Mouse (Mus musculus): Measurements from ENCODE around the gene Ercc1. TPM values are rescaled to one million over a fixed set of nuclear protein-coding genes. Genes with fewer than 3 reads are reported as not detected.

Gene Ercc1
- polyA plus RNA-seq, 1 experiment from 2014 or later, result 51.0 TPM

- DNase-seq (ENCODE audit: low spot score), result peak; percentile 5
- Histone ChIP-seq H3K9ac (replicated peaks; ENCODE audit: low read depth) (no peak overlapping the region), H3K27ac (ENCODE audit: low read length) (no peak overlapping the region), H3K36me3 (ENCODE audit: insufficient read depth, low read length) (no peaks in the 10 kb centered on the region), H3K9me3 (ENCODE audit: low read length) (no peaks in the 10 kb centered on the region), H3K4me3 (ENCODE audit: low read depth, low read length) (peak overlapping the region; percentile 31), H3K27me3 (replicated peaks; ENCODE audit: insufficient read depth, low read length) (peaks cover 52% of the 10 kb centered on the region), H3K4me2 (replicated peaks; ENCODE audit: low read depth, low read length) (peak overlapping the region; percentile 56), H3K4me1 (ENCODE audit: insufficient read depth, low read depth, low read length) (peaks cover 10% of the 10 kb centered on the region; the same call in 1 of the 2 replicates)
- ATAC-seq, result no peak
- TF ChIP-seq EP300 (IDR thresholded peaks at IDR 0.05) (no peak), CTCF (IDR thresholded peaks at IDR 0.05) (no peak)
- 3% methylated on average over 38 of the region's 48 CpGs for WGBS
These were observed 39.8 kb upstream of the Ercc1 start for GRCm38 (mm10) chr7:19304501-19305412.

- H3K9me3 ChIP-seq (ENCODE audit: low read length), result no peaks in the 10 kb centered on the region
- ATAC-seq (no peak), DNase-seq (ENCODE audit: low spot score) (no peak)
- H3K4me2 ChIP-seq (replicated peaks; ENCODE audit: low read depth, low read length), result no peak overlapping the region
- no peaks in the 10 kb centered on the region for H3K36me3 ChIP-seq (ENCODE audit: insufficient read depth, low read length)
- H3K4me3 ChIP-seq (ENCODE audit: low read depth, low read length), result 0 out of 2 replicates have a peak overlapping the region, but pooled peaks have one; percentile 31
- peaks cover 52% of the 10 kb centered on the region for H3K27me3 ChIP-seq (replicated peaks; ENCODE audit: insufficient read depth, low read length)
- H3K4me1 ChIP-seq (ENCODE audit: insufficient read depth, low read depth, low read length), result peaks cover 11% of the 10 kb centered on the region
- TF ChIP-seq CTCF (IDR thresholded peaks at IDR 0.05), result no peak
- TF ChIP-seq EP300 (IDR thresholded peaks at IDR 0.05), result no peak
- H3K9ac ChIP-seq (replicated peaks; ENCODE audit: low read depth), result no peak overlapping the region
- H3K27ac ChIP-seq (ENCODE audit: low read length), result no peak overlapping the region
- WGBS, result 3% methylated on average over 6 of the region's 6 CpGs
These were observed 39.2 kb upstream of the Ercc1 start for GRCm38 (mm10) chr7:19305413-19305735.

DNA sequence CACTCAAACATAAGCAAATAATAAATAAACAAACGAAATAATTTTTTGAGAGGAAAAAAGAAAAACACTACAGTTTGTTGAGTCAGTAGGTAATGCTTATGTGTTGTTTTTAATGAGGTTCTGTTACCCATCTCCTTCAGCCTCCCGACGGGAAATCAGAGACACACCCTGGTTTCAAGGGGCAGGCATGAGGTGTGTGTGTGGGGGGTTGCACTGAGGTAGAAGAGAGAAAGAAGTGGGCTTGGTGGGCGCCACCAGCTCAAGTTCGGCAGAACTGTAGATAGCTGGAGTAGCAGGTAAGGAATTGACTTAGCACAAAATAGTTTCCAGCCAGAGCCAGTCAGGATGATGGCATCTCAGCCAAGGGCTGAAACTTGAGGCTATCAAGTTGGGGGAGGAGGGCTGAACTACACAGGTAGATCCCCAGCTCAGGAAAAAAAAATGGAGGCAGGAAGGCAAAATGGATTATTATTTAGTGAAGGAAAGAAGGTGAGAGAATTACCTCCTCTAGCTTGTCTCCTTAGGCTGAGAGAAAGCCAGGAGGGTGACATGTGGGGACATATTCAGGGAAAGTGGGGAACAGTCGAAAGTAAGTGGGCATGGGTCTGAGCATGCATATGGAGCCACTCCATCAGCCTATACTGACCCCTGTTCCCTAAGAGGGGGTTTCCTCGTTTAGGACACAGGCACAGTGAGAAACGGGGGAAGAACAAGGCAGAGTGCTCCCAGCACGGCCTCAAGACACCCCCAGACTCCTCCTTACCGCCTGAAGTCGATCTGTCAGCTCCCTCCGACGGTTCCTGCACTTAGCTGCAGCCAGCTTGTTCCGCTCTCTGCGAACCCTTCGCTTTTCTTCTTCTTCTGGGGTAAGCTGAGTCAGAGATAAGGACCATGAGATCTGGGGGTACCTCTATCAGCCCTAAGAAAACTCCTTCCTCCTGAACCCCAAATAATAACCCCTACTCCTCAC lies 38.5 kb upstream of the Ercc1 start:
- no peaks in the 10 kb centered on the region for H3K9me3 ChIP-seq (ENCODE audit: low read length)
- peaks cover 52% of the 10 kb centered on the region for H3K27me3 ChIP-seq (replicated peaks; ENCODE audit: insufficient read depth, low read length)
- no peak overlapping the region for H3K9ac ChIP-seq (replicated peaks; ENCODE audit: low read depth)
- DNase-seq (ENCODE audit: low spot score) (no peak), ATAC-seq (no peak)
- H3K4me2 ChIP-seq (replicated peaks; ENCODE audit: low read depth, low read length), result no peak overlapping the region
- H3K36me3 ChIP-seq (ENCODE audit: insufficient read depth, low read length), result no peaks in the 10 kb centered on the region
- H3K4me1 ChIP-seq (ENCODE audit: insufficient read depth, low read depth, low read length), result peaks cover 14% of the 10 kb centered on the region
- H3K27ac ChIP-seq (ENCODE audit: low read length), result no peak overlapping the region
- TF ChIP-seq CTCF (IDR thresholded peaks at IDR 0.05) (no peak), EP300 (IDR thresholded peaks at IDR 0.05) (no peak)
- H3K4me3 ChIP-seq (ENCODE audit: low read depth, low read length), result no peak overlapping the region
- 45% methylated on average over 16 of the region's 16 CpGs for WGBS

DNA sequence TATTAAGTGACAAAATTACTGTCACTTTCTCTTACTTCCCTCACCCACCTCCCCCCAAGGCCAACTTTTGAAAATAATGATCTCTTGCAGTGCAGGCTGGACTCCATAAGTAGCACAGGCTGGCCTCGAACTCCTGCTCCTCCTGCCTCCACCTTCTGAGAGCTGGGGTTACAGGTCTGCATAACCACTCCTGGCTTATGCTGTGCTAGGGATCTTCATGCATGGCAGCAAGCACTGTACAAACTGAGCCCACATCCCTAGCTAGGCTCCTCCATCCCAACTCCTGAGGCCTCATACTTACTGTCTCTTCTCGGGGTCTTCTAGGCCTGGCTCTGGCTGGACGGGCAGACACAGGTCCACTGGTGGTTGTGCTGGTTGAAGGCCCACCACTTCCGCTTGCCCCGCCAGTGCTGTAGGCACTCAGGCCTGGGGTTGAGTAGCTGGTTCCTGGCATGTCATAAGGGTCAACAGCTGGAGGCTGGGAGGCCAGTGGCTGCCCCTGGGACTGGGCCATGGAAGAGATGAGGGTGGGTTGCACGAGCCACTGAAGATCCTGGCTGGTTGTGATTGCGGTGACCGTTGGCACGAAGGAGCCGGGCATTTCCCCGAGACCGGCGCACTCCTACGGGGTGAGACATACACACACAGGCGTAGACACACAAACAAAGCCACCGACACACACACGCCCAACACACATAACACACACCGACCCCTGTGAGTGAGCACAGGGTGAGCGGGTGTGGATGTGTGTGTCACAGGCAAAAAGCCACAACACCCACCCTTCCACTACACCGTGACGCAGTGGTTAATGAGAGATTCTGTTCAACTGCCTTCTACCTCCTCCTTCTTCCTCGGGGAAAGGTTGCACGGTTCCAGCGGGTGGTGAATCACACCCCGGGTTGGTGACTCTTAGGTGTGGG lies 37.5 kb upstream of the Ercc1 start:
- Histone ChIP-seq H3K4me2 (replicated peaks; ENCODE audit: low read depth, low read length) (peak overlapping the region; percentile 99; the same call in 1 of the 2 replicates), H3K36me3 (ENCODE audit: insufficient read depth, low read length) (no peaks in the 10 kb centered on the region), H3K27me3 (replicated peaks; ENCODE audit: insufficient read depth, low read length) (peaks cover 51% of the 10 kb centered on the region), H3K4me3 (ENCODE audit: low read depth, low read length) (peak overlapping the region; percentile 60), H3K9me3 (ENCODE audit: low read length) (no peaks in the 10 kb centered on the region), H3K27ac (ENCODE audit: low read length) (no peak overlapping the region), H3K9ac (replicated peaks; ENCODE audit: low read depth) (no peak overlapping the region), H3K4me1 (ENCODE audit: insufficient read depth, low read depth, low read length) (peaks cover 14% of the 10 kb centered on the region)
- 65% methylated on average over 25 of the region's 25 CpGs for WGBS
- no peak for DNase-seq (ENCODE audit: low spot score)
- TF ChIP-seq EP300 (IDR thresholded peaks at IDR 0.05), result no peak
- TF ChIP-seq CTCF (IDR thresholded peaks at IDR 0.05), result no peak
- no peak for ATAC-seq

DNA sequence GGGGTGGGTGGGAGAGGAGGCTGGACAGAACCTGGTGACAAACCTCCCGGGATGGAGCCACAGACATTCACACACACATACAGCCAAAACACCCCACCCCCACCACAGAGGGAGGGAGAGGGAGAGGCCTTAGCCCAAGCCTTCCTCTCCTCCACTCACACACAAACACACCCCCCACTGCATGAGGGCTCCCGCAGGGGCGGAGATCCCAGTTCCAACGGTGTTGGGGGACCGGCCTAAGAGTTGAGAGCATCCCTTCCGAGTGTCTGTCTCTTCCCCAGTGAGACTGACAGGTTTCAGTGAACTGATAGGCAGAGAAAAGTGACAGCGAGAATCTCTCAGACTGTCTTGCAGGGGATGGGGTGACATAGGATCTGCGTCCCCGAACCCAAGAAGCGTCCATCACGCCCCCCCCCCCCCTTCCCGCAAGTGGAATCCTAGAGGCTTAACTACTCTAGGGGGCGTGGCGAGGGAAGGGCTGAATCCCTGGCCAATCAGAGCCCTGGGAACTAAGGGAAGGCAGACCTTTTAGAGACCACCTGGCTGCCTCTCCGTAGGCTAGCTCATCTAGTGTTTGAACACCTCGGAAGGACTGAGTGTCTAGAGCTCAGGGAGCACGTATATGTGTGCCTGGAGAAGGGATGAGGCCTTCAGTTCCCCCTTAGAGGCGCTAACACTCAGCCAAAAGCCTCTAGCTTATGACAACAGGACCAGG lies 36.7 kb upstream of the Ercc1 start:
- TF ChIP-seq CTCF (IDR thresholded peaks at IDR 0.05) (peak; percentile 2; the same call in 1 of the 2 replicates), EP300 (IDR thresholded peaks at IDR 0.05) (no peak)
- Histone ChIP-seq H3K4me2 (replicated peaks; ENCODE audit: low read depth, low read length) (peak overlapping the region; percentile 99), H3K36me3 (ENCODE audit: insufficient read depth, low read length) (no peaks in the 10 kb centered on the region), H3K27me3 (replicated peaks; ENCODE audit: insufficient read depth, low read length) (peaks cover 43% of the 10 kb centered on the region), H3K4me1 (ENCODE audit: insufficient read depth, low read depth, low read length) (peaks cover 14% of the 10 kb centered on the region), H3K9me3 (ENCODE audit: low read length) (no peaks in the 10 kb centered on the region), H3K4me3 (ENCODE audit: low read depth, low read length) (peak overlapping the region; percentile 60), H3K9ac (replicated peaks; ENCODE audit: low read depth) (peak overlapping the region; percentile 35), H3K27ac (ENCODE audit: low read length) (peak overlapping the region; percentile 84)
- ATAC-seq, result peak; percentile 61
- 2% methylated on average over 16 of the region's 18 CpGs for WGBS
- peak; percentile 87 for DNase-seq (ENCODE audit: low spot score)
